Mouse (Mus musculus) kidney, adult 18-20 months (tissue): ENCODE measurements at regions not wholly inside any gene's neighbourhood (a gene's known extent, or its start where the extent isn't known, plus 50 kb on each side); places are given as distances from the start of the nearest gene placed in this dataset.

Source experiments
- DNase-seq: peaks from one replicate; pipeline ENCODE4 v3.0.0; 2021

GRCm38 (mm10) chr8:125322561-125322960, 247.0 kb downstream of the Sipa1l2 start:
- DNase-seq = no peak

DNA sequence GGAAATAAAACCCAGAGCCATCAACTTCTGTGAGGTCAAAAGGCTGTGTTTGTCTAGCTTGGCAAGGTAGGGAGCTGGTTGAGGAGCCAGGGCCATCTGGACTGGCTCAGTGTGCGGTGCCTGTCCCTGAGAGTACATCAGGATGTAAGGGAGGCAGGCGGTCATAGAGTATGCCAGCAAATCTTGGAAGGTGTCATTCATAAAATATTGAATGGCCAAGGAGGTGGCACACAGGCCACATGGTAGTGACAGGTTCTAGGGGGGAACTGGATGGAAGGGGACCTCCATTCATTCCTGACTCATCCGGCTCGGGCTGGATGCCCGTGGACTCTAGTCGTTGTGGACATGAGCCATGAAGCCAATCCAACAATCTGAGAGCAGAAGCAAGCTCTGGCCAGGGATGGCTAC, 252.0 kb downstream of the Sipa1l2 start:
- DNase-seq = no peak

DNA sequence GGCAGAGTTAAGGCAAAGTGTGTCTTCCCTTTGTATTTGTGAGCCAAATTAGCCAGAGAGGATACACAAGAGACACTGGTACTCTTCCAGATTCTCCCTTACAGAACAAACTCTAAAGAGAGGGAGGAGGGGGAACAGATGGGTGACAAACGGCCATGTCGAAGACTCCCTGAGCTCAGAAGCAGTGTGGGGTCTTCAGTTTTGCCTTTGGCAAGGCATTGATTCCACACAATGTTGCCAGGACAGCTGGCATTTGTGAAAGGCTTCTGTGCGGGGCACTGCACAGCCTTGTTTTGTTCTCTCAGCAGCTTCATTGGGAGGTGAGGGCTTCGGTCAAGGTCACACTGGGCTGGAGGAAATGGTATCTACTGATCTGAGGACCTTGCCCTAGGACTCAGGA, 253.9 kb downstream of the Sipa1l2 start:
- DNase-seq = no peak

DNA sequence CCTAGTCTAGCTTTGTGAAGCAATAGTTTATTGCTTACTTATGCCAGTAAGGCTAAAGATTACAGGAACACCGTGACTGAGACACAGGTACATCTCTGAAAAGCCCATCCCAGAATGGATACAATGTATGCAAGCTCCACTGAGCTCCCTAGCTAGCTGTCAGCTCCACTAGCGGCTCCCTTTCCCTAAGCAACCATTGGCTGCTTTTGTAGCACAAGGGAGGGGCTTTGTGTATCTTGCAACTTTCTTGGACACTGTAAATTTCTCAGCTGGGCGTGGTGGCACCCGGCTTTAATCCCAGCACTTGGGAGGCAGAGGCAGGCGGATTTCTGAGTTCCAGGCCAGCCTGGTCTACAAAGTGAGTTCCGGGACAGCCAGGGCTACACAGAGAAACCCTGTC, 254.6 kb downstream of the Sipa1l2 start:
- no peak for DNase-seq

DNA sequence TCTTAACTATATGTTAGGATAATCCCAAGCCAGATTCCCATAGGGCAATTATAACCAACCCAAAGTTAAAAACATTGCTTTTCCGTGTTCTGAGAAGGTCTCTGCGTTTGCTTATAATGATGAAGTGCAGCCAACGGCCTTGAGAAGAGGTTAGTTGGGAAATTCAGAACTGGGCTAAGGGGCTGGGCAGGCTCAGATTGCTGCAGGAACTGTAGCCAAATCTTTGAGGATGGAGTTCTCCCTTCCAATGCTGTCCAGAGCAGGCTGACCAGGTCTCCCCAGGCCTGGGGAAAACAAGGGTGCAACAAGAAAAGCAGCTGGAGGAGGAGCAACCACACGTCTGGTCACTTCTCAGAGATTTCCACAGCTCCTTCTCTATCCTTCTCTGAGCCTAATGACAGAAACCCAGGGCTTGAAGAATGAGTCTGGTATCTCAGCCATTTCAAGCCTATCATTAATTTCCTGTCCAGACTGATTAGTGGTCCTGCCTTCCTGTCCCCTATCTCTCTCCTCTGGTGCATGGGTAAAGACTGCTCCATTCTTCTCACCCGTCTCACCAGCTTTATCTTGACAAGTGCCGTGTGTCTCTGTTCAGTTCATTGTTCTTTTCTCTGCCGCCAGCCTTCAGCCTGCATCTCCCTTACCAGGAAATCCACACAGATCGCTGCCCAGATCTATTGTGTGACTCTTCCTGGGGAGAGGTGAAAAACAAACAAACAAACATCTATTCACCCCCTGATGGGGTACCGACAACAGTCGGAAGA, 255.2 kb downstream of the Sipa1l2 start:
- no peak for DNase-seq

DNA sequence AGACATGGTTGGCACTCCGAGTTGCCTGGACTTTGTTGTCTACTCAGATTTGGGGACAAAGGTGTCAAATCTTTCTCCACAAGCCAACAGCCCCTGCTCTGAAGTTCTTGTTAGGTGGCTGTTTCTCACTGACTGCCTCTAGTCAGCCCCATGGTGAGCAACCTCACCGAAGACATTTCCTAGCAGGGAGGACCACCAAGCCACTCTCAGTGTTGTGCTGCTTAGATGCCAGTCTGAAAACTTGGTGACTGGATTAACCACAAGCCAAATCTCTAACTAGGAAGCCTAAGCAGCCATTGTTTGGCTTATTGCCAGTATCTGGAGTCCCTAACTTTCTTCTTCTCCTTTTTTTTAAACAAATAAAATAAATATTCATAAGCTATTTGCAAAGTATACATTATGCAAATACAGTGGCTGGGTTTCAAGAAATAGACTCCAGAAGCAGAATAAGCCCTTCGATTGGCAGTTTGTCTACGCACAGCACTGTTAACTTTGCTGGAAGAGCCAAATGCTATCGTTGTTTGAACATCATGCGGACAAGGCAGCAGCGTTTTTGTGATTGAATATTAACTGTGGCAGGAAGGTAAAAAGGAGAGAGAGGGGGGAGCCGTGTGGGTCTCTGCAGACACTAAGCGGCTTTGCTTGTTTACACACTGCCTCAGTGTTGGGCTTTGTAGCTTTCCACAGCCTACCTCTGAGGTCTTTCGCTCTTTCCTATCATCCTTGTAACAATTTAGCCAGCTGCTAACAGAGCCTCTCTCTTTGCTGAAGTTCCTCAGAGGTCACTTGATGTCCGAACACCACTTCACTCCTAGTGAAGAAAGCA, 257.4 kb downstream of the Disc1 start:
- no peak for DNase-seq
